In genomic region chr3:55044601-55045370, GRCm38 (mm10) we compare ENCODE assay signal across 10 mouse cellular contexts. TPM values are rescaled to one million over a fixed set of nuclear protein-coding genes. Genes with fewer than 3 reads are reported as not detected.
A peak's percentile ranks its signal among the peaks of the same experiment; 100 is the strongest.
DNase-seq lines count a peak whose midpoint lies in the region; ATAC-seq and TF ChIP-seq lines count a peak whose summit lies in the region.
"Had no signal": no experiment of that assay in that cellular context is flagged by ENCODE, and none has a peak within 500 bp of the region (broad histone marks: within the 10 kb centered on the region; RNA-seq: fewer than 3 reads in every experiment).

No protein-coding gene starts in this region.

- WGBS in forebrain, embryonic 13.5 days: 72% methylated on average over 8 of the region's 8 CpGs
- 81% methylated on average over 8 of the region's 8 CpGs for WGBS in forebrain, embryonic 11.5 days
- WGBS in lung, embryonic 16.5 days: 43% methylated on average over 8 of the region's 8 CpGs
- 52% methylated on average over 8 of the region's 8 CpGs for WGBS in lung, adult 2 months
- WGBS in hindbrain, postnatal 0 days: 49% methylated on average over 8 of the region's 8 CpGs
- 55% methylated on average over 8 of the region's 8 CpGs for WGBS in neural tube, embryonic 14.5 days
- WGBS in liver, embryonic 12.5 days (ENCODE audit: insufficient replicate concordance): 67% methylated on average over 8 of the region's 8 CpGs
- WGBS in kidney, adult 2 months: 42% methylated on average over 8 of the region's 8 CpGs

- ATAC-seq in forebrain, embryonic 13.5 days: peak; percentile 88
- ATAC-seq in forebrain, embryonic 11.5 days (replicated peaks; ENCODE audit: low FRiP score): no peak
- peak; percentile 92 for ATAC-seq in lung, embryonic 16.5 days (ENCODE audit: low read depth)
- ATAC-seq in hindbrain, postnatal 0 days: peak; percentile 29; the same call in 1 of the 2 replicates
- ATAC-seq in neural tube, embryonic 14.5 days (ENCODE audit: low read depth): peak; percentile 41; the same call in 1 of the 2 replicates
- no peak for ATAC-seq in liver, embryonic 12.5 days

- H3K9me3 ChIP-seq in forebrain, embryonic 13.5 days (replicated peaks): no peaks in the 10 kb centered on the region
- H3K9me3 ChIP-seq in forebrain, embryonic 11.5 days (ENCODE audit: control insufficient read depth, low read length): no peaks in the 10 kb centered on the region
- no peaks in the 10 kb centered on the region for H3K9me3 ChIP-seq in lung, embryonic 16.5 days (ENCODE audit: control insufficient read depth, low read length)
- no peaks in the 10 kb centered on the region for H3K9me3 ChIP-seq in hindbrain, postnatal 0 days (ENCODE audit: low read length)
- no peaks in the 10 kb centered on the region for H3K9me3 ChIP-seq in neural tube, embryonic 14.5 days (ENCODE audit: control insufficient read depth, low read length)
- no peaks in the 10 kb centered on the region for H3K9me3 ChIP-seq in liver, embryonic 12.5 days (replicated peaks)
- H3K9me3 ChIP-seq: embryonic facial prominence, embryonic 12.5 days had no signal

- H3K27me3 ChIP-seq in forebrain, embryonic 13.5 days: no peaks in the 10 kb centered on the region
- no peaks in the 10 kb centered on the region for H3K27me3 ChIP-seq in forebrain, embryonic 11.5 days (ENCODE audit: control insufficient read depth, insufficient read depth, low read length)
- peaks cover 3% of the 10 kb centered on the region; the same call in 1 of the 2 replicates for H3K27me3 ChIP-seq in lung, embryonic 16.5 days (ENCODE audit: control insufficient read depth, insufficient read depth, low read depth, low read length)
- no peaks in the 10 kb centered on the region for H3K27me3 ChIP-seq in hindbrain, postnatal 0 days (ENCODE audit: insufficient read depth, low read length)
- no peaks in the 10 kb centered on the region for H3K27me3 ChIP-seq in neural tube, embryonic 14.5 days (ENCODE audit: control insufficient read depth, insufficient read depth, low read length)
- no peaks in the 10 kb centered on the region for H3K27me3 ChIP-seq in liver, embryonic 12.5 days (replicated peaks)
- H3K27me3 ChIP-seq in kidney, adult 2 months (replicated peaks; ENCODE audit: control insufficient read depth, insufficient read depth, low read length): no peaks in the 10 kb centered on the region
- H3K27me3 ChIP-seq: embryonic facial prominence, embryonic 12.5 days; megakaryocyte, embryonic 14.5 days had no signal

- 0 out of 2 replicates have a peak, but pooled peaks cover 8% of the 10 kb centered on the region for H3K4me1 ChIP-seq in forebrain, embryonic 13.5 days
- H3K4me1 ChIP-seq in forebrain, embryonic 11.5 days (replicated peaks; ENCODE audit: control insufficient read depth, insufficient read depth, low read length): no peaks in the 10 kb centered on the region
- H3K4me1 ChIP-seq in lung, embryonic 16.5 days (replicated peaks; ENCODE audit: control insufficient read depth, insufficient read depth, low read length): peaks cover 4% of the 10 kb centered on the region; the same call in 1 of the 2 replicates
- H3K4me1 ChIP-seq in lung, adult 2 months (ENCODE audit: control insufficient read depth, insufficient read depth, low read length): no peaks in the 10 kb centered on the region
- H3K4me1 ChIP-seq in hindbrain, postnatal 0 days (ENCODE audit: insufficient read depth, low read length): no peaks in the 10 kb centered on the region
- peaks cover 6% of the 10 kb centered on the region; the same call in 1 of the 2 replicates for H3K4me1 ChIP-seq in neural tube, embryonic 14.5 days (ENCODE audit: control insufficient read depth, insufficient read depth, low read length)
- H3K4me1 ChIP-seq in liver, embryonic 12.5 days: no peaks in the 10 kb centered on the region
- no peaks in the 10 kb centered on the region for H3K4me1 ChIP-seq in kidney, adult 2 months (ENCODE audit: control insufficient read depth, insufficient read depth, low read length)
- H3K4me1 ChIP-seq: embryonic facial prominence, embryonic 12.5 days; megakaryocyte, embryonic 14.5 days had no signal

- no peak for TF ChIP-seq CTCF in lung, adult 2 months (IDR thresholded peaks at IDR 0.05; ENCODE audit: insufficient read depth, low read length)
- no peak for TF ChIP-seq CTCF in hindbrain, postnatal 0 days (IDR thresholded peaks at IDR 0.05; ENCODE audit: low read depth)
- no peak for TF ChIP-seq CTCF in kidney, adult 2 months (conservative IDR thresholded peaks at IDR 0.05; ENCODE audit: insufficient read depth, insufficient read length, low read depth, low read length)

- no peak for TF ChIP-seq POLR2A in lung, adult 2 months (IDR thresholded peaks at IDR 0.05; ENCODE audit: borderline replicate concordance, extremely low read depth, low read depth, low read length)
- TF ChIP-seq POLR2A in kidney, adult 2 months (IDR thresholded peaks at IDR 0.05; ENCODE audit: low read depth, low read length): no peak

- no peaks in the 10 kb centered on the region for H3K36me3 ChIP-seq in forebrain, embryonic 13.5 days (ENCODE audit: poor library complexity, severe bottlenecking)
- no peaks in the 10 kb centered on the region for H3K36me3 ChIP-seq in forebrain, embryonic 11.5 days (ENCODE audit: control insufficient read depth, insufficient read depth, low read length)
- H3K36me3 ChIP-seq in lung, embryonic 16.5 days (ENCODE audit: control insufficient read depth, insufficient read depth, low read length): no peaks in the 10 kb centered on the region
- no peaks in the 10 kb centered on the region for H3K36me3 ChIP-seq in hindbrain, postnatal 0 days (ENCODE audit: insufficient read depth, low read length)
- H3K36me3 ChIP-seq in neural tube, embryonic 14.5 days (ENCODE audit: control insufficient read depth, insufficient read depth, low read length): no peaks in the 10 kb centered on the region
- H3K36me3 ChIP-seq in liver, embryonic 12.5 days: no peaks in the 10 kb centered on the region
- no peaks in the 10 kb centered on the region for H3K36me3 ChIP-seq in kidney, adult 2 months (ENCODE audit: control insufficient read depth, insufficient read depth, low read length)
- H3K36me3 ChIP-seq: embryonic facial prominence, embryonic 12.5 days had no signal

- no peak overlapping the region for H3K4me3 ChIP-seq in forebrain, embryonic 13.5 days
- no peak overlapping the region for H3K4me3 ChIP-seq in forebrain, embryonic 11.5 days (ENCODE audit: low read depth, low read length)
- no peak overlapping the region for H3K4me3 ChIP-seq in lung, embryonic 16.5 days (ENCODE audit: low read length)
- H3K4me3 ChIP-seq in lung, adult 2 months (replicated peaks; ENCODE audit: extremely low read depth, low read depth, low read length): no peak overlapping the region
- H3K4me3 ChIP-seq in hindbrain, postnatal 0 days (ENCODE audit: low read length): no peak overlapping the region
- H3K4me3 ChIP-seq in neural tube, embryonic 14.5 days (ENCODE audit: low read depth, low read length): no peak overlapping the region
- H3K4me3 ChIP-seq in liver, embryonic 12.5 days: no peak overlapping the region
- no peak overlapping the region for H3K4me3 ChIP-seq in kidney, adult 2 months (ENCODE audit: insufficient read depth, low read depth, low read length)
- H3K4me3 ChIP-seq: embryonic facial prominence, embryonic 12.5 days; megakaryocyte, embryonic 14.5 days had no signal

- no peak for DNase-seq in forebrain, embryonic 11.5 days (ENCODE audit: low spot score)
- DNase-seq in lung, adult 2 months: no peak
- peak; percentile 57 for DNase-seq in hindbrain, postnatal 0 days (ENCODE audit: low spot score)
- DNase-seq in kidney, adult 2 months: no peak

- no peak overlapping the region for H3K27ac ChIP-seq in forebrain, embryonic 13.5 days
- no peak overlapping the region for H3K27ac ChIP-seq in forebrain, embryonic 11.5 days (ENCODE audit: low read depth, low read length)
- no peak overlapping the region for H3K27ac ChIP-seq in lung, embryonic 16.5 days (ENCODE audit: low read length)
- no peak overlapping the region for H3K27ac ChIP-seq in hindbrain, postnatal 0 days
- H3K27ac ChIP-seq in neural tube, embryonic 14.5 days (ENCODE audit: low read depth, low read length): no peak overlapping the region
- H3K27ac ChIP-seq in liver, embryonic 12.5 days: no peak overlapping the region
- no peak overlapping the region for H3K27ac ChIP-seq in kidney, adult 2 months (ENCODE audit: insufficient read depth, low read depth, low read length)
- H3K27ac ChIP-seq: embryonic facial prominence, embryonic 12.5 days had no signal

- no peak overlapping the region for H3K9ac ChIP-seq in forebrain, embryonic 13.5 days
- H3K9ac ChIP-seq in forebrain, embryonic 11.5 days (ENCODE audit: low read length): no peak overlapping the region
- H3K9ac ChIP-seq in lung, embryonic 16.5 days (ENCODE audit: low read length): no peak overlapping the region
- no peak overlapping the region for H3K9ac ChIP-seq in hindbrain, postnatal 0 days (replicated peaks; ENCODE audit: low read length)
- H3K9ac ChIP-seq in neural tube, embryonic 14.5 days (replicated peaks; ENCODE audit: low read depth, low read length): no peak overlapping the region
- H3K9ac ChIP-seq in liver, embryonic 12.5 days: no peak overlapping the region
- H3K9ac ChIP-seq: embryonic facial prominence, embryonic 12.5 days had no signal

- H3K4me2 ChIP-seq in forebrain, embryonic 13.5 days: no peak overlapping the region
- H3K4me2 ChIP-seq in forebrain, embryonic 11.5 days (ENCODE audit: low read depth, low read length, severe bottlenecking): no peak overlapping the region
- no peak overlapping the region for H3K4me2 ChIP-seq in lung, embryonic 16.5 days (ENCODE audit: low read depth, low read length)
- H3K4me2 ChIP-seq in hindbrain, postnatal 0 days (ENCODE audit: low read depth, low read length): no peak overlapping the region
- H3K4me2 ChIP-seq in neural tube, embryonic 14.5 days (ENCODE audit: low read depth, low read length): no peak overlapping the region
- no peak overlapping the region for H3K4me2 ChIP-seq in liver, embryonic 12.5 days
- H3K4me2 ChIP-seq: embryonic facial prominence, embryonic 12.5 days had no signal

RNA-seq across cellular contexts. Expression of gene Ccna1, which starts 10.5 kb away (rescaled TPM):
- 2.7 and 4.9 TPM in 2 replicates for polyA plus RNA-seq in forebrain, embryonic 13.5 days (2015; fragmentation: Nextera tagmentation; extraction: Ambion mirVana)
- polyA plus RNA-seq in forebrain, embryonic 11.5 days (2014; fragmentation: Nextera tagmentation; extraction: Ambion mirVana): 3.6 TPM in 2 replicates
- 13.1 and 15.6 TPM in 2 replicates for polyA plus RNA-seq in lung, embryonic 16.5 days (2015; fragmentation: Nextera tagmentation; extraction: Ambion mirVana)
- polyA plus RNA-seq in lung, adult 2 months (2012; rRNA removed): 1.0 and 1.3 TPM in 2 replicates
- 0.68 and 1.3 TPM in 2 replicates for total RNA-seq in hindbrain, postnatal 0 days (2014; rRNA removed)
- 2.0 and 4.2 TPM in 2 replicates for polyA plus RNA-seq in hindbrain, postnatal 0 days (2015; fragmentation: Nextera tagmentation; extraction: Ambion mirVana)
- polyA plus RNA-seq in neural tube, embryonic 14.5 days (2014; fragmentation: Nextera tagmentation; extraction: Ambion mirVana): 0.70 and 1.1 TPM in 2 replicates
- polyA plus RNA-seq in liver, embryonic 12.5 days (2016; fragmentation: Nextera tagmentation; extraction: Ambion mirVana): 0.43 and 0.98 TPM in 2 replicates
- not detected in 2 replicates for polyA plus RNA-seq in kidney, adult 2 months (2012; rRNA removed)

Comparison
In these comparisons a context has a peak if more than half of its experiments do, and no peak if none do; other contexts are left out.
1. ATAC-seq: peak in forebrain, embryonic 13.5 days (single experiment), lung, embryonic 16.5 days (single experiment), hindbrain, postnatal 0 days (single experiment) and neural tube, embryonic 14.5 days (single experiment); none in forebrain, embryonic 11.5 days (single experiment) and liver, embryonic 12.5 days (single experiment).